Mouse (Mus musculus): ENCODE measurements at regions not wholly inside any gene's neighbourhood (a gene's known extent, or its start where the extent isn't known, plus 50 kb on each side); places are given as distances from the start of the nearest gene placed in this dataset.
A peak's percentile ranks its signal among the peaks of the same experiment; 100 is the strongest.

- H3K4me1 ChIP-seq (ENCODE audit: control insufficient read depth, insufficient read depth, low read length) = peaks cover 2% of the 10 kb centered on the region; the same call in 1 of the 2 replicates
- no peak overlapping the region for H3K4me3 ChIP-seq (ENCODE audit: insufficient read depth, low read length)
- no peak for TF ChIP-seq POLR2A (IDR thresholded peaks at IDR 0.05; ENCODE audit: low read depth, low read length)
- no peak for TF ChIP-seq CTCF (IDR thresholded peaks at IDR 0.05; ENCODE audit: borderline replicate concordance, insufficient read depth, low read length)
- H3K27ac ChIP-seq (ENCODE audit: insufficient read depth, low read length) = no peak overlapping the region
Measured at GRCm38 (mm10) chr3:19458386-19458785, 170.1 kb downstream of the 1700064H15Rik start.

GRCm38 (mm10) chr3:19457431-19457830 lies 171.0 kb downstream of the 1700064H15Rik start:
- no peak for TF ChIP-seq CTCF (IDR thresholded peaks at IDR 0.05; ENCODE audit: borderline replicate concordance, insufficient read depth, low read length)
- no peak for TF ChIP-seq POLR2A (IDR thresholded peaks at IDR 0.05; ENCODE audit: low read depth, low read length)
- Histone ChIP-seq H3K4me1 (ENCODE audit: control insufficient read depth, insufficient read depth, low read length) (peaks cover 2% of the 10 kb centered on the region; the same call in 1 of the 2 replicates), H3K27ac (ENCODE audit: insufficient read depth, low read length) (no peak overlapping the region), H3K4me3 (ENCODE audit: insufficient read depth, low read length) (no peak overlapping the region)

- Histone ChIP-seq H3K27ac (ENCODE audit: insufficient read depth, low read length) (no peak overlapping the region), H3K4me1 (ENCODE audit: control insufficient read depth, insufficient read depth, low read length) (peaks cover 2% of the 10 kb centered on the region; the same call in 1 of the 2 replicates), H3K4me3 (ENCODE audit: insufficient read depth, low read length) (no peak overlapping the region)
- TF ChIP-seq CTCF (IDR thresholded peaks at IDR 0.05; ENCODE audit: borderline replicate concordance, insufficient read depth, low read length) = no peak
- no peak for TF ChIP-seq POLR2A (IDR thresholded peaks at IDR 0.05; ENCODE audit: low read depth, low read length)
Measured at GRCm38 (mm10) chr3:19455838-19456448, 172.5 kb downstream of the 1700064H15Rik start.

- TF ChIP-seq POLR2A (IDR thresholded peaks at IDR 0.05; ENCODE audit: low read depth, low read length) = no peak
- TF ChIP-seq CTCF (IDR thresholded peaks at IDR 0.05; ENCODE audit: borderline replicate concordance, insufficient read depth, low read length) = no peak
- Histone ChIP-seq H3K4me1 (ENCODE audit: control insufficient read depth, insufficient read depth, low read length) (no peaks in the 10 kb centered on the region), H3K27ac (ENCODE audit: insufficient read depth, low read length) (no peak overlapping the region), H3K4me3 (ENCODE audit: insufficient read depth, low read length) (no peak overlapping the region)
Measured at GRCm38 (mm10) chr3:19451022-19451421, 177.5 kb downstream of the 1700064H15Rik start.

GRCm38 (mm10) chr3:19448931-19449330 lies 179.5 kb downstream of the 1700064H15Rik start:
- Histone ChIP-seq H3K27ac (ENCODE audit: insufficient read depth, low read length) (no peak overlapping the region), H3K4me3 (ENCODE audit: insufficient read depth, low read length) (no peak overlapping the region), H3K4me1 (ENCODE audit: control insufficient read depth, insufficient read depth, low read length) (no peaks in the 10 kb centered on the region)
- TF ChIP-seq CTCF (IDR thresholded peaks at IDR 0.05; ENCODE audit: borderline replicate concordance, insufficient read depth, low read length) (no peak), POLR2A (IDR thresholded peaks at IDR 0.05; ENCODE audit: low read depth, low read length) (no peak)

- H3K4me1 ChIP-seq (ENCODE audit: control insufficient read depth, insufficient read depth, low read length) = no peaks in the 10 kb centered on the region
- TF ChIP-seq CTCF (IDR thresholded peaks at IDR 0.05; ENCODE audit: borderline replicate concordance, insufficient read depth, low read length) = no peak
- TF ChIP-seq POLR2A (IDR thresholded peaks at IDR 0.05; ENCODE audit: low read depth, low read length) = no peak
- H3K27ac ChIP-seq (ENCODE audit: insufficient read depth, low read length) = no peak overlapping the region
- no peak overlapping the region for H3K4me3 ChIP-seq (ENCODE audit: insufficient read depth, low read length)
Measured at GRCm38 (mm10) chr3:19448192-19448591, 180.3 kb downstream of the 1700064H15Rik start.

- Histone ChIP-seq H3K27ac (ENCODE audit: insufficient read depth, low read length) (no peak overlapping the region), H3K4me1 (ENCODE audit: control insufficient read depth, insufficient read depth, low read length) (no peaks in the 10 kb centered on the region), H3K4me3 (ENCODE audit: insufficient read depth, low read length) (no peak overlapping the region)
- TF ChIP-seq POLR2A (IDR thresholded peaks at IDR 0.05; ENCODE audit: low read depth, low read length) (no peak), CTCF (IDR thresholded peaks at IDR 0.05; ENCODE audit: borderline replicate concordance, insufficient read depth, low read length) (no peak)
Measured at GRCm38 (mm10) chr3:19447733-19448132, 180.7 kb downstream of the 1700064H15Rik start.

- H3K27ac ChIP-seq (ENCODE audit: insufficient read depth, low read length) = no peak overlapping the region
- no peak overlapping the region for H3K4me3 ChIP-seq (ENCODE audit: insufficient read depth, low read length)
- no peaks in the 10 kb centered on the region for H3K4me1 ChIP-seq (ENCODE audit: control insufficient read depth, insufficient read depth, low read length)
- no peak for TF ChIP-seq CTCF (IDR thresholded peaks at IDR 0.05; ENCODE audit: borderline replicate concordance, insufficient read depth, low read length)
- no peak for TF ChIP-seq POLR2A (IDR thresholded peaks at IDR 0.05; ENCODE audit: low read depth, low read length)
Measured at GRCm38 (mm10) chr3:19444914-19445313, 183.6 kb downstream of the 1700064H15Rik start.

- no peak overlapping the region for H3K4me3 ChIP-seq (ENCODE audit: insufficient read depth, low read length)
- H3K4me1 ChIP-seq (ENCODE audit: control insufficient read depth, insufficient read depth, low read length) = no peaks in the 10 kb centered on the region
- no peak overlapping the region for H3K27ac ChIP-seq (ENCODE audit: insufficient read depth, low read length)
- TF ChIP-seq POLR2A (IDR thresholded peaks at IDR 0.05; ENCODE audit: low read depth, low read length) = no peak
- TF ChIP-seq CTCF (IDR thresholded peaks at IDR 0.05; ENCODE audit: borderline replicate concordance, insufficient read depth, low read length) = no peak
Measured at GRCm38 (mm10) chr3:19441827-19442226, 186.7 kb downstream of the 1700064H15Rik start.

- Histone ChIP-seq H3K4me1 (ENCODE audit: control insufficient read depth, insufficient read depth, low read length) (peaks cover 17% of the 10 kb centered on the region), H3K4me3 (ENCODE audit: insufficient read depth, low read length) (no peak overlapping the region), H3K27ac (ENCODE audit: insufficient read depth, low read length) (peak overlapping the region; percentile 75; the same call in 1 of the 2 replicates)
- TF ChIP-seq CTCF (IDR thresholded peaks at IDR 0.05; ENCODE audit: borderline replicate concordance, insufficient read depth, low read length) (no peak), POLR2A (IDR thresholded peaks at IDR 0.05; ENCODE audit: low read depth, low read length) (no peak)
Measured at GRCm38 (mm10) chr3:19430159-19430558, 198.3 kb downstream of the 1700064H15Rik start.

Measured in embryonic fibroblast, embryonic 13.5 days (primary cell).